Mouse (Mus musculus): ENCODE data around the gene Gm10197.

Gene Gm10197

GRCm38 (mm10) chr19:53392781-53393343, 21.3 kb upstream of the Gm10197 start:
- DNase-seq = peak; percentile 54

- DNase-seq = peak; percentile 49
Observed at GRCm38 (mm10) chr19:53391787-53392186, 20.2 kb upstream of the Gm10197 start.

- peak; percentile 47 for DNase-seq
Observed at GRCm38 (mm10) chr19:53391386-53391785, 19.8 kb upstream of the Gm10197 start.

- DNase-seq = peak; percentile 100
Observed at GRCm38 (mm10) chr19:53390495-53391007, 19.0 kb upstream of the Gm10197 start, which contains the start of gene Smndc1. Gene Smndc1 (minus strand): TSS chr19:53390578.

- DNase-seq = no peak
Observed at GRCm38 (mm10) chr19:53389851-53390431, 18.4 kb upstream of the Gm10197 start.

- DNase-seq = no peak
Observed at GRCm38 (mm10) chr19:53389417-53389816, 17.9 kb upstream of the Gm10197 start.

GRCm38 (mm10) chr19:53383336-53383735, 11.8 kb upstream of the Gm10197 start:
- no peak for DNase-seq

GRCm38 (mm10) chr19:53378421-53378820, 6.9 kb upstream of the Gm10197 start:
- no peak for DNase-seq

- DNase-seq = no peak
Observed at GRCm38 (mm10) chr19:53377652-53378051, 6.1 kb upstream of the Gm10197 start.

GRCm38 (mm10) chr19:53375816-53376215, 4.2 kb upstream of the Gm10197 start:
- no peak for DNase-seq

GRCm38 (mm10) chr19:53375299-53375698, 3.7 kb upstream of the Gm10197 start:
- DNase-seq = no peak

GRCm38 (mm10) chr19:53373570-53373969, 2.0 kb upstream of the Gm10197 start:
- no peak for DNase-seq

GRCm38 (mm10) chr19:53370233-53370632, 1.3 kb downstream of the Gm10197 start:
- no peak for DNase-seq

GRCm38 (mm10) chr19:53369469-53370043, 2.0 kb downstream of the Gm10197 start:
- DNase-seq = peak; percentile 85

GRCm38 (mm10) chr19:53366881-53367280, 4.7 kb downstream of the Gm10197 start:
- no peak for DNase-seq

GRCm38 (mm10) chr19:53366057-53366775, 5.3 kb downstream of the Gm10197 start:
- no peak for DNase-seq

- DNase-seq = peak; percentile 77
Observed at GRCm38 (mm10) chr19:53364963-53365362, 6.6 kb downstream of the Gm10197 start.

- DNase-seq = no peak
Observed at GRCm38 (mm10) chr19:53364551-53364950, 7.0 kb downstream of the Gm10197 start.

GRCm38 (mm10) chr19:53362967-53363366, 8.6 kb downstream of the Gm10197 start:
- peak; percentile 68 for DNase-seq

- DNase-seq = peak; percentile 84
Observed at GRCm38 (mm10) chr19:53360265-53360958, 11.2 kb downstream of the Gm10197 start.

GRCm38 (mm10) chr19:53359160-53360033, 12.2 kb downstream of the Gm10197 start:
- DNase-seq = peak; percentile 89

- DNase-seq = peak; percentile 76
Observed at GRCm38 (mm10) chr19:53355065-53355464, 16.5 kb downstream of the Gm10197 start.

Measured in cerebellum, adult 9-11 months (tissue).